Mouse (Mus musculus) CH12.LX (cell line): ENCODE measurements around the gene Lmna. TPM values are rescaled to one million over a fixed set of nuclear protein-coding genes. Genes with fewer than 3 reads are reported as not detected.

Source experiments
- DNase-seq: peaks from one replicate; pipeline ENCODE4 v3.0.0-alpha.2; 2013; ENCODE audit errors: extremely low read depth
- H3K27ac ChIP-seq: 2 replicates; pipeline ENCODE4 v1.5.1; 2012; ENCODE audit warnings: low read depth, mild to moderate bottlenecking, control low read depth, moderate library complexity; ENCODE audit not compliant: insufficient read depth
- H3K27me3 ChIP-seq: replicated peaks from 2 replicates; pipeline ENCODE3; 2012; ENCODE audit warnings: inconsistent platforms
- H3K36me3 ChIP-seq, 2 experiments: replicated peaks in 1 of 2; 2 replicates each; pipeline versions ENCODE3 to v1.6.1; 2012; ENCODE audit warnings: inconsistent platforms in 1 of 2, low read length in 1 of 2, mild to moderate bottlenecking in 1 of 2, mixed read lengths in 1 of 2, moderate library complexity in 1 of 2; ENCODE audit not compliant: control insufficient read depth in 1 of 2, insufficient read depth in 1 of 2
- H3K4me1 ChIP-seq, 2 experiments: 2 replicates each; pipeline ENCODE4 v1.6.1; 2012; ENCODE audit warnings: inconsistent platforms in 1 of 2, moderate library complexity in 1 of 2; ENCODE audit not compliant: insufficient read depth in 2 of 2, control insufficient read depth in 1 of 2
- H3K4me2 ChIP-seq: 2 replicates; pipeline ENCODE4 v1.6.1; 2012; ENCODE audit warnings: low read depth, mild to moderate bottlenecking, control low read depth; ENCODE audit not compliant: poor library complexity, insufficient read depth, severe bottlenecking
- H3K4me3 ChIP-seq, 3 experiments: fragments of 150-350 bp in 1 of 3; sonication (generic) in 1 of 3; replicated peaks in 1 of 3; 2 replicates each; pipeline versions ENCODE3 to v1.5.1; 2011 to 2012; ENCODE audit warnings: low read depth in 2 of 3, low read length in 2 of 3, mild to moderate bottlenecking in 2 of 3, moderate library complexity in 2 of 3, control low read depth in 1 of 3, improper control_type of control experiment in 1 of 3, inconsistent platforms in 1 of 3, mixed read lengths in 1 of 3; ENCODE audit not compliant: poor library complexity in 1 of 3
- H3K79me2 ChIP-seq: replicated peaks from 2 replicates; pipeline ENCODE4 v1.6.1; 2012; ENCODE audit warnings: mild to moderate bottlenecking, moderate library complexity; ENCODE audit not compliant: control insufficient read depth, poor library complexity, insufficient read depth, severe bottlenecking; ENCODE audit errors: extremely low read depth
- H3K9ac ChIP-seq: 2 replicates; pipeline ENCODE4 v1.6.1; 2012; ENCODE audit warnings: low read depth, mild to moderate bottlenecking, control low read depth, moderate library complexity; ENCODE audit not compliant: insufficient read depth
- H3K9me3 ChIP-seq: replicated peaks from 2 replicates; pipeline ENCODE3; 2012; ENCODE audit warnings: low read length, inconsistent platforms, mixed read lengths
- CHD1 ChIP-seq: IDR thresholded peaks from 2 replicates; pipeline ENCODE4 v1.6.1; 2012; ENCODE audit warnings: low read depth, low read length, improper control_type of control experiment, inconsistent platforms
- CTCF ChIP-seq, 2 experiments: IDR thresholded peaks in 1 of 2; conservative IDR thresholded peaks in 1 of 2; 2 replicates each; pipeline ENCODE4 v1.5.1; 2011 to 2012; ENCODE audit warnings: low read depth in 2 of 2, low read length in 2 of 2, improper control_type of control experiment in 1 of 2, inconsistent platforms in 1 of 2, mild to moderate bottlenecking in 1 of 2, moderate library complexity in 1 of 2
- EP300 ChIP-seq: IDR thresholded peaks from 2 replicates; pipeline ENCODE4 v1.6.1; 2011; ENCODE audit warnings: low read length, improper control_type of control experiment
- ETS1 ChIP-seq: conservative IDR thresholded peaks from 2 replicates; pipeline ENCODE4 v1.6.1; 2012; ENCODE audit warnings: low read depth, mild to moderate bottlenecking, inconsistent platforms, low read length, improper control_type of control experiment, moderate library complexity
- GABPA ChIP-seq: IDR thresholded peaks from 2 replicates; pipeline ENCODE4 v1.6.1; 2012; ENCODE audit warnings: low read depth, low read length, improper control_type of control experiment, inconsistent platforms; ENCODE audit not compliant: insufficient replicate concordance
- HCFC1 ChIP-seq: IDR thresholded peaks from 2 replicates; pipeline ENCODE4 v1.6.1; 2012; ENCODE audit warnings: low read depth, mild to moderate bottlenecking, inconsistent platforms, low read length, improper control_type of control experiment
- IRF4 ChIP-seq: IDR thresholded peaks from 2 replicates; pipeline ENCODE4 v1.6.1; 2014; ENCODE audit warnings: low read depth, mild to moderate bottlenecking, inconsistent platforms, low read length, improper control_type of control experiment
- KAT2A ChIP-seq: IDR thresholded peaks from 2 replicates; pipeline ENCODE4 v1.6.1; 2012; ENCODE audit warnings: low read length, improper control_type of control experiment, inconsistent platforms; ENCODE audit not compliant: insufficient replicate concordance
- MAFK ChIP-seq: IDR thresholded peaks from 2 replicates; pipeline ENCODE4 v1.6.1; 2011; ENCODE audit warnings: low read length, improper control_type of control experiment; ENCODE audit not compliant: insufficient replicate concordance
- MAZ ChIP-seq: IDR thresholded peaks from 2 replicates; pipeline ENCODE4 v1.6.1; 2012; ENCODE audit warnings: low read depth, mild to moderate bottlenecking, inconsistent platforms, low read length, improper control_type of control experiment, moderate library complexity
- MXI1 ChIP-seq: IDR thresholded peaks from 2 replicates; pipeline ENCODE4 v1.6.1; 2011; ENCODE audit warnings: mild to moderate bottlenecking, low read depth, low read length, improper control_type of control experiment
- MYC ChIP-seq: IDR thresholded peaks from 2 replicates; pipeline ENCODE4 v1.6.1; 2011; ENCODE audit warnings: low read depth, mild to moderate bottlenecking, improper control_type of control experiment, low read length
- NELFE ChIP-seq: IDR thresholded peaks from 2 replicates; pipeline ENCODE4 v1.6.1; 2011; ENCODE audit warnings: low read depth, low read length, improper control_type of control experiment
- SIN3A ChIP-seq: IDR thresholded peaks from 2 replicates; pipeline ENCODE4 v1.6.1; 2012; ENCODE audit warnings: low read length, improper control_type of control experiment, inconsistent platforms
- TCF12 ChIP-seq: IDR thresholded peaks from 2 replicates; pipeline ENCODE4 v1.6.1; 2014; ENCODE audit warnings: low read depth, mild to moderate bottlenecking, inconsistent platforms, low read length, improper control_type of control experiment
- UBTF ChIP-seq: IDR thresholded peaks from 2 replicates; pipeline ENCODE4 v1.6.1; 2012; ENCODE audit warnings: low read depth, mild to moderate bottlenecking, inconsistent platforms, low read length, improper control_type of control experiment, moderate library complexity
- USF1 ChIP-seq: IDR thresholded peaks from 2 replicates; pipeline ENCODE4 v1.6.1; 2014; ENCODE audit warnings: low read depth, mild to moderate bottlenecking, inconsistent platforms, low read length, improper control_type of control experiment
- ZC3H11A ChIP-seq: IDR thresholded peaks from 2 replicates; pipeline ENCODE4 v1.6.1; 2012; ENCODE audit warnings: low read depth, mild to moderate bottlenecking, inconsistent platforms, low read length, improper control_type of control experiment
- ZKSCAN1 ChIP-seq: IDR thresholded peaks from 2 replicates; pipeline ENCODE4 v1.6.1; 2012; ENCODE audit warnings: low read depth, inconsistent platforms, low read length, improper control_type of control experiment, borderline replicate concordance
- dilution Hi-C: fragments of 300-500 bp; cut with MboI; formaldehyde crosslinking; loops from 2 replicates; pipeline ENCODE4 v1.14.3; 2020; ENCODE audit warnings: low sequenced_read_pairs; ENCODE audit not compliant: extremely low pct_unique_long_range_greater_than_20kb, extremely low pct_ligation_motif_present
- in situ Hi-C: fragments of 300-500 bp; cut with MboI; formaldehyde crosslinking; loops from 3 replicates; pipeline ENCODE4 v1.14.3; 2019; ENCODE audit warnings: low sequenced_read_pairs, low pct_ligation_motif_present, low pct_unique_long_range_greater_than_20kb, mixed read lengths
- polyA plus RNA-seq: library from polyadenylated mRNA; unstranded; fragments of >175 nt; gene quantifications from 2 replicates; pipeline ENCODE4 v1.2.1, GENCODE M21; 2012; ENCODE audit warnings: low read depth; ENCODE audit not compliant: insufficient read length
- total RNA-seq, 2 experiments: library from RNA; depleted of rRNA; stranded (reverse); fragments of 300-350 nt in 1 of 2; fragments of >200 nt in 1 of 2; gene quantifications; 2 replicates each; pipeline ENCODE4 v1.2.3; 2012 to 2014

The Lmna gene
- total and polyA plus RNA-seq, 3 experiments, result 16.1 to 67.7 (median 17.2) TPM

- H3K36me3 ChIP-seq, result no peaks in the 10 kb centered on the region
- no peak overlapping the region for H3K27ac ChIP-seq
- H3K4me1 ChIP-seq, result peaks cover 12 to 75% of the 10 kb centered on the region in 2 experiments
- in situ Hi-C loops (no loop called here), dilution Hi-C loops (no loop called here)
- no peaks in the 10 kb centered on the region; the same call in 1 of the 2 replicates for H3K79me2 ChIP-seq
- H3K9ac ChIP-seq, result no peak overlapping the region
- no peak for DNase-seq
- TF ChIP-seq MAFK, result no peak
- no peak for TF ChIP-seq SIN3A
- no peak for TF ChIP-seq ZC3H11A
- no peak for TF ChIP-seq CHD1
- no peak for TF ChIP-seq USF1
- TF ChIP-seq EP300, result no peak
- no peak for TF ChIP-seq TCF12
- TF ChIP-seq NELFE, result no peak
- TF ChIP-seq HCFC1, result no peak
- no peak for TF ChIP-seq ETS1
- no peak for TF ChIP-seq CTCF (conservative IDR thresholded peaks at IDR 0.05 in 1 of 2, IDR thresholded peaks at IDR 0.05 in 1 of 2; ENCODE audit: low read depth in 2 of 2, low read length in 2 of 2)
- no peak for TF ChIP-seq UBTF
- no peak for TF ChIP-seq MXI1
- TF ChIP-seq MYC, result no peak
- no peak for TF ChIP-seq IRF4
- TF ChIP-seq GABPA, result no peak
- no peak for TF ChIP-seq KAT2A
- no peaks in the 10 kb centered on the region for H3K9me3 ChIP-seq
- no peak overlapping the region for H3K4me3 ChIP-seq
- no peak overlapping the region for H3K4me2 ChIP-seq
- H3K27me3 ChIP-seq, result peaks cover 10% of the 10 kb centered on the region
Measured at GRCm38 (mm10) chr3:88505081-88505480, 4.7 kb downstream of the Lmna start.

GRCm38 (mm10) chr3:88503881-88504746 lies 5.6 kb downstream of the Lmna start:
- no peak for DNase-seq
- Histone ChIP-seq H3K4me1 (peaks cover 10 to 71% of the 10 kb centered on the region in 2 experiments), H3K4me2 (no peak overlapping the region), H3K9me3 (no peaks in the 10 kb centered on the region), H3K27me3 (peaks cover 10% of the 10 kb centered on the region), H3K79me2 (no peaks in the 10 kb centered on the region; the same call in 1 of the 2 replicates), H3K4me3 (no peak overlapping the region), H3K36me3 (no peaks in the 10 kb centered on the region), H3K27ac (no peak overlapping the region), H3K9ac (no peak overlapping the region)
- in situ Hi-C loops, result no loop called here
- TF ChIP-seq ZKSCAN1 (no peak), MAZ (no peak)
- dilution Hi-C loops, result no loop called here
